Mouse (Mus musculus) liver, embryonic 11.5 days (tissue): ENCODE measurements around the gene Ly6g6e. TPM values are rescaled to one million over a fixed set of nuclear protein-coding genes. Genes with fewer than 3 reads are reported as not detected.
A peak's percentile ranks its signal among the peaks of the same experiment; 100 is the strongest.

ENCODE experiments used
- ATAC-seq: fragments of 200-750 bp; cut with Nextera tagmentation; replicated peaks from 2 replicates; pipeline ENCODE4 v1.8.0; 2017; ENCODE audit warnings: moderate number of reproducible peaks, mild to moderate bottlenecking, moderate TSS enrichment, moderate library complexity; ENCODE audit not compliant: low FRiP score
- DNase-seq: peaks from one replicate; pipeline ENCODE4 v3.0.0-alpha.2; 2017; ENCODE audit warnings: low spot score
- H3K27ac ChIP-seq: fragments of 300-500 bp; sonication (generic); 2 replicates; pipeline ENCODE4 v1.5.1; 2014; ENCODE audit warnings: mild to moderate bottlenecking, low read depth, low read length, control low read depth
- H3K27me3 ChIP-seq: fragments of 300-500 bp; sonication (generic); replicated peaks from 2 replicates; pipeline ENCODE4 v1.6.1; 2014; ENCODE audit warnings: low read length, mixed read lengths; ENCODE audit not compliant: control insufficient read depth, insufficient read depth
- H3K36me3 ChIP-seq: fragments of 300-500 bp; sonication (generic); 2 replicates; pipeline ENCODE4 v1.6.1; 2014; ENCODE audit warnings: mild to moderate bottlenecking, low read length, moderate library complexity, mixed read lengths; ENCODE audit not compliant: control insufficient read depth, insufficient read depth
- H3K4me1 ChIP-seq: fragments of 300-500 bp; sonication (generic); replicated peaks from 2 replicates; pipeline ENCODE4 v1.6.1; 2014; ENCODE audit warnings: low read length, mixed read lengths; ENCODE audit not compliant: control insufficient read depth, insufficient read depth
- H3K4me2 ChIP-seq: fragments of 300-500 bp; sonication (generic); 2 replicates; pipeline ENCODE4 v1.6.1; 2014; ENCODE audit warnings: mild to moderate bottlenecking, control low read depth, moderate library complexity
- H3K4me3 ChIP-seq: fragments of 300-500 bp; sonication (generic); 2 replicates; pipeline ENCODE4 v1.5.1; 2014; ENCODE audit warnings: low read depth, low read length, control low read depth
- H3K9ac ChIP-seq: fragments of 300-500 bp; sonication (generic); 2 replicates; pipeline ENCODE4 v1.6.1; 2014; ENCODE audit warnings: low read depth, low read length, control low read depth
- H3K9me3 ChIP-seq: fragments of 300-500 bp; sonication (generic); 2 replicates; pipeline ENCODE4 v1.6.1; 2016; ENCODE audit warnings: low read length, inconsistent platforms, mixed read lengths; ENCODE audit not compliant: control insufficient read depth
- WGBS: fragments of 180-500 bp; shearing (Covaris S2); extraction: QIAGEN DNeasy Blood & Tissue Kit; methylation state at CpG from one replicate; pipeline ENCODE4 v1.1.7; 2014; 5-methylcytosine and 5-hydroxymethylcytosine counted together
- polyA plus RNA-seq: library from polyadenylated mRNA; unstranded; fragments of >200 nt; fragmentation: Nextera tagmentation; extraction: Ambion mirVana; gene quantifications from 2 replicates; pipeline ENCODE4 v1.2.1, GENCODE M21; 2014

Ly6g6e gene
- polyA plus RNA-seq, 1 experiment from 2014 or later: not detected

- peak; percentile 17 for ATAC-seq
- Histone ChIP-seq H3K9me3 (no peaks in the 10 kb centered on the region), H3K27me3 (peaks cover 46% of the 10 kb centered on the region), H3K9ac (peak within 1 kb of the TSS; percentile 45), H3K4me2 (peak within 1 kb of the TSS; percentile 79), H3K4me3 (peak within 1 kb of the TSS; percentile 45), H3K27ac (peak within 1 kb of the TSS; percentile 2; the same call in 1 of the 2 replicates), H3K36me3 (peaks cover 12% of the 10 kb centered on the region; the same call in 1 of the 2 replicates), H3K4me1 (peaks cover 28% of the 10 kb centered on the region)
- DNase-seq: peak; percentile 52
- 2% methylated on average over 48 of the region's 48 CpGs for WGBS
Observed at GRCm38 (mm10) chr17:35064951-35065947, 11.5 kb upstream of the Ly6g6e start, which contains the start of gene Ly6g6c. Gene Ly6g6c (plus strand): TSS chr17:35065388.

GRCm38 (mm10) chr17:35066084-35066483, 10.6 kb upstream of the Ly6g6e start, which contains the start of gene Mpig6b:
Gene Mpig6b (minus strand): TSS chr17:35066184.
- peak within 1 kb of the TSS; percentile 45 for H3K9ac ChIP-seq
- 38% methylated on average over 10 of the region's 10 CpGs for WGBS
- peaks cover 46% of the 10 kb centered on the region for H3K27me3 ChIP-seq

GRCm38 (mm10) chr17:35068213-35068914, 8.3 kb upstream of the Ly6g6e start:
- Histone ChIP-seq H3K27me3 (peaks cover 49% of the 10 kb centered on the region), H3K27ac (no peak overlapping the region), H3K36me3 (no peaks in the 10 kb centered on the region), H3K4me1 (peaks cover 17% of the 10 kb centered on the region), H3K4me3 (no peak overlapping the region), H3K9me3 (no peaks in the 10 kb centered on the region), H3K9ac (no peak overlapping the region), H3K4me2 (no peak overlapping the region)
- no peak for ATAC-seq
- 76% methylated on average over 17 of the region's 17 CpGs for WGBS
- DNase-seq: no peak

More at GRCm38 (mm10) chr17:35066084-35066483, 10.6 kb upstream of the Ly6g6e start, which contains the start of gene Mpig6b:
- Histone ChIP-seq H3K4me1 (peaks cover 20% of the 10 kb centered on the region), H3K36me3 (peaks cover 6% of the 10 kb centered on the region; the same call in 1 of the 2 replicates), H3K27ac (peak within 1 kb of the TSS; percentile 2; the same call in 1 of the 2 replicates), H3K4me3 (peak within 1 kb of the TSS; percentile 45), H3K9me3 (no peaks in the 10 kb centered on the region), H3K4me2 (peak within 1 kb of the TSS; percentile 79)
- ATAC-seq (no peak), DNase-seq (no peak)

DNA sequence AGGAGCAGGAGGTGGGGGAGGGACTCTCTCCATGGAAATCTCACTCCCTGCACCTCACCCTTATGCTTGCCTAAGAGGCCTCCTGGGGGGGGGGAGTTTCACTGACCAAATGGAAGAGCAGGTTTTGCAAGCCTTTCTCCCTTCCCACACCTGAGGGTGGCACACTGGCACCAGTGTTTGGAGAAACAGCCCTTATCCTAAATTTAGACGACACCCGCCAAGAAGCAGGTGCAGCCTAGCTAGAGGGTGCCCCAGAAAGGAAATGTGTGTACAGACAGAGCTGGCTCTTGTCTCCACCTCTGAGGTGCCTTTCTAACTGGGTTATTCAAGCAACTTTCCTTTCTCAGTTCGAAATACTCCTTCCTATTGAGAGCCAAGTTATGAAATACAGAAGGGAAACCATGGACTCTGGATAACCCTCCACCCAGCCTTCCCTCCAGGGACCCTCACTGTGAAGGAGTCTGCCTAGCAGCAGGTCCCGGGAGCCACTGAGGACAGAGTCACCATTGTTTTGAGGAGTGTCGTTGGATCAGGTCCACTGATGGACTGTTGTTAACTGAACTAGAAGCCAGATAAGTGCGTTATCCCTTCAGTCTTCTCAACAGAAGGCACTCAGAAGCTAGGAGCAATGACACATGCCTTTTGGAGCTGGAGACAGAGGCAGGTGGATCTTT, 6.0 kb upstream of the Ly6g6e start:
- DNase-seq (no peak), ATAC-seq (no peak)
- no peak overlapping the region for H3K4me3 ChIP-seq
- no peak overlapping the region for H3K27ac ChIP-seq
- peaks cover 8% of the 10 kb centered on the region for H3K4me1 ChIP-seq
- H3K27me3 ChIP-seq: peaks cover 37% of the 10 kb centered on the region
- H3K9me3 ChIP-seq: no peaks in the 10 kb centered on the region
- H3K36me3 ChIP-seq: no peaks in the 10 kb centered on the region
- no peak overlapping the region for H3K9ac ChIP-seq
- no peak overlapping the region for H3K4me2 ChIP-seq
- WGBS: 52% methylated on average over 6 of the region's 6 CpGs

DNA sequence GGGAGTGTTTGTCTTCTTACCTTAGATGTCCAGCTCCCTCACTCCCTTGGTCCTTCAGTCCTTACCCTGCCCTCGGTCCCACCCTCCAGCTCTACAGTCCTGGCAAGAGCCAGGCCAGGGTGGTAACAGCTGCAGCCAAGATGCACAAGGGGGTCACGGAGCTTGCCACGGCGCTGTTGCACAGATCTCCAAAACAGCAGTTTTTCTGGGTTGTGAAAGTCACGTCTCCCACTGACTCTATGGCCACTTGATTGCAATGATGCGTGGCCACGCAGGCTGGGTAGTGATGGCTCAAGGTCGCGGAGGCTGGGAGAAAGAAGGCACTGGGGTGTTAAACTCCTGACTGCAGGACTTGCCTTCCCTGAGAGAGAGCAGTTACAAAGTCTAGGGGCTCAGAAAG, 5.2 kb upstream of the Ly6g6e start:
- no peaks in the 10 kb centered on the region for H3K9me3 ChIP-seq
- no peak overlapping the region for H3K27ac ChIP-seq
- H3K4me1 ChIP-seq: peaks cover 4% of the 10 kb centered on the region
- no peak overlapping the region for H3K9ac ChIP-seq
- no peak overlapping the region for H3K4me2 ChIP-seq
- H3K36me3 ChIP-seq: no peaks in the 10 kb centered on the region
- H3K27me3 ChIP-seq: peaks cover 30% of the 10 kb centered on the region
- DNase-seq (no peak), ATAC-seq (no peak)
- H3K4me3 ChIP-seq: no peak overlapping the region
- 83% methylated on average over 9 of the region's 9 CpGs for WGBS

- H3K36me3 ChIP-seq: no peaks in the 10 kb centered on the region
- H3K4me1 ChIP-seq: peaks cover 8% of the 10 kb centered on the region
- H3K4me3 ChIP-seq: no peak overlapping the region
- H3K27ac ChIP-seq: no peak overlapping the region
- no peaks in the 10 kb centered on the region for H3K9me3 ChIP-seq
- 31% methylated on average over 17 of the region's 17 CpGs for WGBS
- DNase-seq (no peak), ATAC-seq (no peak)
- H3K27me3 ChIP-seq: peaks cover 12% of the 10 kb centered on the region
- H3K9ac ChIP-seq: no peak overlapping the region
- H3K4me2 ChIP-seq: no peak overlapping the region
Observed at GRCm38 (mm10) chr17:35074097-35074496, 2.6 kb upstream of the Ly6g6e start.

GRCm38 (mm10) chr17:35077285-35077684, 583 bp downstream of the Ly6g6e start:
- no peaks in the 10 kb centered on the region for H3K9me3 ChIP-seq
- H3K9ac ChIP-seq: no peak overlapping the region
- peaks cover 26% of the 10 kb centered on the region for H3K4me1 ChIP-seq
- no peaks in the 10 kb centered on the region for H3K36me3 ChIP-seq
- no peak overlapping the region for H3K4me3 ChIP-seq
- no peak for ATAC-seq
- peaks cover 7% of the 10 kb centered on the region; the same call in 1 of the 2 replicates for H3K27me3 ChIP-seq
- DNase-seq: no peak
- 40% methylated on average over 2 of the region's 2 CpGs for WGBS
- H3K4me2 ChIP-seq: peak overlapping the region; percentile 28; the same call in 1 of the 2 replicates
- no peak overlapping the region for H3K27ac ChIP-seq

GRCm38 (mm10) chr17:35077786-35078233, 1.1 kb downstream of the Ly6g6e start, which contains the start of gene Ly6g6d:
Gene Ly6g6d (minus strand): TSS chr17:35078065.
- Histone ChIP-seq H3K4me2 (peak within 1 kb of the TSS; percentile 28; the same call in 1 of the 2 replicates), H3K9ac (no peak within 1 kb of the TSS; the same call in 1 of the 2 replicates), H3K36me3 (no peaks in the 10 kb centered on the region), H3K27me3 (peaks cover 7% of the 10 kb centered on the region; the same call in 1 of the 2 replicates), H3K4me1 (peaks cover 26% of the 10 kb centered on the region), H3K4me3 (no peak within 1 kb of the TSS), H3K9me3 (no peaks in the 10 kb centered on the region), H3K27ac (0 out of 2 replicates have a peak within 1 kb of the TSS, but pooled peaks have one; percentile 0)
- ATAC-seq (no peak), DNase-seq (no peak)
- 17% methylated on average over 14 of the region's 14 CpGs for WGBS
